Mouse (Mus musculus) testis, adult 2 months (tissue): ENCODE data around the gene Castor1. TPM values are rescaled to one million over a fixed set of nuclear protein-coding genes. Genes with fewer than 3 reads are reported as not detected.

Experiments
- H3K27ac ChIP-seq: fragments of 200-500 bp; 2 replicates; pipeline ENCODE4 v1.5.1; 2012; ENCODE audit warnings: low read depth, low read length; ENCODE audit not compliant: control insufficient read depth, insufficient read depth
- H3K27me3 ChIP-seq: fragments of 200-500 bp; 2 replicates; pipeline ENCODE4 v1.6.1; 2012; ENCODE audit warnings: mild to moderate bottlenecking, low read length, moderate library complexity; ENCODE audit not compliant: control insufficient read depth, insufficient read depth
- H3K36me3 ChIP-seq: fragments of 200-500 bp; 2 replicates; pipeline ENCODE4 v1.6.1; 2012; ENCODE audit warnings: mild to moderate bottlenecking, low read length; ENCODE audit not compliant: control insufficient read depth, insufficient read depth
- H3K4me1 ChIP-seq: fragments of 200-500 bp; 2 replicates; pipeline ENCODE4 v1.6.1; 2012; ENCODE audit warnings: low read length; ENCODE audit not compliant: control insufficient read depth, insufficient read depth
- H3K4me3 ChIP-seq: fragments of 200-500 bp; 2 replicates; pipeline ENCODE4 v1.5.1; 2012; ENCODE audit warnings: low read depth, mild to moderate bottlenecking, low read length, moderate library complexity, mixed read lengths; ENCODE audit not compliant: control insufficient read depth
- CTCF ChIP-seq: fragments of 200-500 bp; IDR thresholded peaks from 2 replicates; pipeline ENCODE4 v1.5.1; 2012; ENCODE audit warnings: low read depth, mild to moderate bottlenecking, inconsistent platforms, low read length, moderate library complexity; ENCODE audit not compliant: control insufficient read depth, insufficient read depth, insufficient replicate concordance
- POLR2A ChIP-seq: fragments of 200-500 bp; IDR thresholded peaks from 2 replicates; pipeline ENCODE4 v1.6.1; 2012; ENCODE audit warnings: low read depth, mild to moderate bottlenecking, inconsistent platforms, low read length, moderate library complexity; ENCODE audit not compliant: control insufficient read depth
- polyA plus RNA-seq: library from polyadenylated mRNA; depleted of rRNA; stranded (reverse); fragments of >200 nt; gene quantifications from 2 replicates; pipeline ENCODE4 v1.2.3, GENCODE M21; 2012

The Castor1 gene
- polyA plus RNA-seq, 1 experiment = 7.6 TPM

DNA sequence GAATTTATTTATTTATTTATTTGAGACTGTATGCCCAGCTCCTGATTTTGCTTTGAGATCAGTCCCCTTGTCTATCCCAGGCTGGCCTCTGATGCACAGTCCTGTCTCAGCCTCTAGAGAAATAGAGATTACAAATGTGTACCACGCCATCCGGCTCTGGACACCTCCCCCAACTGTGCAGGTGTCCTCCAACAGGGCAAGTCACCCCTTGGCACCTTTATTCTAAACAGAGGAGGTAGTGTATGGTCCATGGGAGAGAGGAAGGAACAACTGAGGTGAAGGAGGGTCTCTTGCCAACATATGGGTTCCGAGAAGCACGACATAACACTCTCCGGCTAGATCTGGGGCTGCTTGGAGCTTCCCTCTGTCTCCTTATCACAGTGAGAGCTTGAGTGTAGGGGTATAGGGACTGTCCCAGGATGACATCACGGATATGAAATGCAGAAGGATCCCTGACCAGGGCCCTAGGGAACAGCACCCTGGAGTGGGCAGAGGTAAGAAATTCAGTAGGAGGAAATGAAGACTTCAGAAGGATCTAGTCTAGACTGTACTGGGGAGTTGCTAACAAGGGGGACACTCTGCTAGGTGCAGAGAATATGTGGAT is 17.1 kb downstream of the Castor1 start:
- no peaks in the 10 kb centered on the region for H3K36me3 ChIP-seq
- no peak overlapping the region for H3K4me3 ChIP-seq
- H3K27me3 ChIP-seq = no peaks in the 10 kb centered on the region
- TF ChIP-seq CTCF (no peak), POLR2A (no peak)
- H3K4me1 ChIP-seq = peaks cover 6% of the 10 kb centered on the region
- no peak overlapping the region for H3K27ac ChIP-seq

GRCm38 (mm10) chr11:4235665-4236545 is 17.9 kb downstream of the Castor1 start, which contains the start of gene Osm:
Gene Osm (plus strand): TSS chr11:4236420.
- Histone ChIP-seq H3K27me3 (no peaks in the 10 kb centered on the region), H3K27ac (no peak within 1 kb of the TSS), H3K4me3 (no peak within 1 kb of the TSS; the same call in 1 of the 2 replicates), H3K36me3 (no peaks in the 10 kb centered on the region), H3K4me1 (peaks cover 6% of the 10 kb centered on the region)
- TF ChIP-seq CTCF (no peak), POLR2A (no peak)

DNA sequence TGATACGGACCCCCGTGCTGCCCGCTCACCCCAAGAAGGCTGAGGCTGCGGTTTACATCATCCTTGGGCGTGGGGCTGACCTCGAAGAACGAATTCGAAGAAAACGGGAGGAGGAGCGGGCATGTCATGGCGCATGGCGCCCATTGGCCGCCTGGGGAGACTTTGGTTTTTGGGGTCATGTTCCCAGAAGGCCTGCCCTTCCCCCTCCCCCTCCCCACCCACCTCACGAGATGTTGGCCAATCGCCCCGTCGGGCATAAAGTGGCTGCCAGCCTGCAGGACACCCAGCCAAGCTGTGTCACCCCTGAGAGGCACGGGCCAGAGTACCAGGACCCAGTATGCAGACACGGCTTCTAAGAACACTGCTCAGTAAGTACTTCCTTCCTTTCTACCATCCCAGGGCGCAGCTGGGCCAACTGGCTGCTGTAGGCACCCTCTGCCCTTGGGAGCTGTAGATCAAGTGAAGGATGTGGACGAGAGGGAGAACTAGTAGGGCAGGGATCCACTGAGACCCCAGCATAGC is 18.6 kb downstream of the Castor1 start:
- Histone ChIP-seq H3K27ac (no peak overlapping the region), H3K27me3 (no peaks in the 10 kb centered on the region), H3K4me1 (peaks cover 6% of the 10 kb centered on the region), H3K36me3 (no peaks in the 10 kb centered on the region), H3K4me3 (no peak overlapping the region; the same call in 1 of the 2 replicates)
- TF ChIP-seq POLR2A = no peak
- TF ChIP-seq CTCF = no peak

DNA sequence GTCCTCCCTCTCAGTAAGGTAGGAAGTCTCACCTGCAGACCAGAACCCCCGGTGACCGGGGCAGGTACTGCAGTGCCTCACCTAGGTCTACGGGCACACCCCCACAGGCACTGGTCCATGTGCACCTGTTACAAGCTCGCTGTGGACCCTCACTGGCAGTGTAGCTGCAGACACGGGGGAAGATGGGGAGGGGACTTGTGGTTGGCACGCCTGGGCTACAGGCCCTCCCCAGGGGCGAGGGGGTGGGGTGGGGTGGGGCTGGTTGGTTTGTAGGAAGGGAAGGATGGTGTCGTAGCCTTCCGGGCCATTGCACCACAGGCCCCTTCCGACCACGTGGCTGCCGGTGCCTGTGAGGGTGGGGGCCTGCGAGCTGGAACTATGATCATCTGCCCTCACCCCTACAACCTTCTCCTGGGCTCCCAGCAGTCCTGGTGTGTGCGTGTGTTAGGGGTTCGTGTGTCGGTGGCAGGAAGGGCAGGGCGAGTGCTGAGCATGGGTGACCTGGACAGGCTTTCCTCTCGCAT is 19.4 kb downstream of the Castor1 start:
- no peaks in the 10 kb centered on the region for H3K27me3 ChIP-seq
- no peak overlapping the region for H3K4me3 ChIP-seq
- no peak for TF ChIP-seq POLR2A
- TF ChIP-seq CTCF = no peak
- peaks cover 6% of the 10 kb centered on the region for H3K4me1 ChIP-seq
- no peaks in the 10 kb centered on the region for H3K36me3 ChIP-seq
- H3K27ac ChIP-seq = no peak overlapping the region

GRCm38 (mm10) chr11:4238167-4238566 is 20.1 kb downstream of the Castor1 start:
- Histone ChIP-seq H3K4me1 (peaks cover 6% of the 10 kb centered on the region), H3K27ac (no peak overlapping the region), H3K27me3 (no peaks in the 10 kb centered on the region), H3K4me3 (no peak overlapping the region), H3K36me3 (no peaks in the 10 kb centered on the region)
- TF ChIP-seq POLR2A (no peak), CTCF (no peak)

GRCm38 (mm10) chr11:4239691-4240090 is 21.7 kb downstream of the Castor1 start:
- TF ChIP-seq POLR2A = no peak
- no peak for TF ChIP-seq CTCF
- Histone ChIP-seq H3K27ac (no peak overlapping the region), H3K36me3 (no peaks in the 10 kb centered on the region), H3K4me3 (no peak overlapping the region), H3K27me3 (no peaks in the 10 kb centered on the region), H3K4me1 (peaks cover 6% of the 10 kb centered on the region)

GRCm38 (mm10) chr11:4240151-4240550 is 22.1 kb downstream of the Castor1 start:
- Histone ChIP-seq H3K27ac (no peak overlapping the region), H3K4me3 (no peak overlapping the region), H3K4me1 (peaks cover 6% of the 10 kb centered on the region), H3K27me3 (no peaks in the 10 kb centered on the region), H3K36me3 (no peaks in the 10 kb centered on the region)
- TF ChIP-seq POLR2A (no peak), CTCF (no peak)
